ENCODE assay signal across 8 mouse cellular contexts in genomic region chr6:127453407-127454343, GRCm38 (mm10). TPM values are rescaled to one million over a fixed set of nuclear protein-coding genes. Genes with fewer than 3 reads are reported as not detected.
DNase-seq lines count a peak whose midpoint lies in the region; ATAC-seq lines count a peak whose summit lies in the region.

No protein-coding gene starts in this region.

- peak overlapping the region; percentile 66 for H3K4me3 ChIP-seq in hindbrain, embryonic 15.5 days

- H3K4me1 ChIP-seq in hindbrain, embryonic 15.5 days (replicated peaks), result peaks cover 13% of the 10 kb centered on the region

- H3K27ac ChIP-seq in hindbrain, embryonic 15.5 days (replicated peaks), result peak overlapping the region; percentile 94

- H3K4me2 ChIP-seq in hindbrain, embryonic 15.5 days, result peak overlapping the region; percentile 63

- no peaks in the 10 kb centered on the region for H3K27me3 ChIP-seq in hindbrain, embryonic 15.5 days

- no peaks in the 10 kb centered on the region for H3K9me3 ChIP-seq in hindbrain, embryonic 15.5 days

- H3K36me3 ChIP-seq in hindbrain, embryonic 15.5 days, result no peaks in the 10 kb centered on the region

- DNase-seq in R1 (ENCODE audit: low read depth, low spot score), result peak; percentile 91
- DNase-seq in cerebellum, postnatal 25 days, result peak; percentile 91 to 93
- peak; percentile 85 to 86 for DNase-seq in frontal cortex, postnatal 25 days (ENCODE audit: low spot score in 2 of 2)
- peak; percentile 88 for DNase-seq in left cerebral cortex, adult 11 months (ENCODE audit: low spot score)
- peak; percentile 95 to 96 for DNase-seq in lung, postnatal 4 days
- peak; percentile 79 for DNase-seq in retina, postnatal 7 days (ENCODE audit: low read depth, low spot score)
- peak; percentile 86 for DNase-seq in urinary bladder, adult 2 months (ENCODE audit: low spot score)

- WGBS in hindbrain, embryonic 15.5 days, result under 1% methylated on average over 70 of the region's 70 CpGs

- peak; percentile 98 for ATAC-seq in hindbrain, embryonic 15.5 days (ENCODE audit: low FRiP score, low read depth)

- peak overlapping the region; percentile 75 for H3K9ac ChIP-seq in hindbrain, embryonic 15.5 days

RNA-seq across cellular contexts. Expression of gene Parp11, which starts 7.0 kb away (rescaled TPM):
- 73.9 and 75.0 TPM in 2 replicates for polyA plus RNA-seq in hindbrain, embryonic 15.5 days (2015; fragmentation: Nextera tagmentation; extraction: Ambion mirVana)
- polyA plus RNA-seq in urinary bladder, adult 2 months (2012; rRNA removed), result 15.3 and 19.4 TPM in 2 replicates

Comparison
In these comparisons a context has a peak if more than half of its experiments do, and no peak if none do; other contexts are left out.
1. Peak in every context shown above with its lines: DNase-seq, ATAC-seq, H3K4me3 ChIP-seq and H3K27ac ChIP-seq.